Mouse (Mus musculus) testis, adult 2 months (tissue): Measurements from ENCODE around the gene Fkbp4.

ENCODE experiments used
- CTCF ChIP-seq: fragments of 200-500 bp; IDR thresholded peaks from 2 replicates; pipeline ENCODE4 v1.5.1; 2012; ENCODE audit warnings: low read depth, mild to moderate bottlenecking, inconsistent platforms, low read length, moderate library complexity; ENCODE audit not compliant: control insufficient read depth, insufficient read depth, insufficient replicate concordance
- POLR2A ChIP-seq: fragments of 200-500 bp; IDR thresholded peaks from 2 replicates; pipeline ENCODE4 v1.6.1; 2012; ENCODE audit warnings: low read depth, mild to moderate bottlenecking, inconsistent platforms, low read length, moderate library complexity; ENCODE audit not compliant: control insufficient read depth

GRCm38 (mm10) chr6:128487736-128488135, 49.3 kb upstream of the Fkbp4 start:
- TF ChIP-seq CTCF: no peak
- TF ChIP-seq POLR2A: no peak
